Mouse (Mus musculus): ENCODE results near the gene Bag2. TPM values are rescaled to one million over a fixed set of nuclear protein-coding genes. Genes with fewer than 3 reads are reported as not detected.
"Not testable (repeated sequence)": the region's sequence is repeated elsewhere in the genome, so short reads cannot be mapped to it uniquely, and the experiment has no call there.

Bag2 gene
- total RNA-seq, 1 experiment = 14.8 TPM

GRCm38 (mm10) chr1:33745901-33746300, 11.7 kb downstream of the Bag2 start:
- in situ Hi-C loops (cut with MboI; ENCODE audit: low sequenced_read_pairs in 2 of 2, unreplicated experiment in 2 of 2) = no loop called here
- Histone ChIP-seq H3K27ac (ENCODE audit: insufficient read depth, low read depth, low read length, poor library complexity, severe bottlenecking) (no peak overlapping the region), H3K4me3 (ENCODE audit: insufficient read depth in 1 of 2, low read depth in 1 of 2, low read length in 2 of 2, poor library complexity in 1 of 2, severe bottlenecking in 1 of 2) (no peak overlapping the region), H3K9me3 (ENCODE audit: control insufficient read depth, insufficient read depth, low read depth, low read length) (no peaks in the 10 kb centered on the region), H3K36me3 (ENCODE audit: control insufficient read depth, insufficient read depth, low read length, poor library complexity, severe bottlenecking) (no peaks in the 10 kb centered on the region), H3K4me1 (ENCODE audit: control insufficient read depth in 2 of 2, insufficient read depth in 2 of 2, low read length in 2 of 2, poor library complexity in 1 of 2) (peaks cover 0 to 14% of the 10 kb centered on the region in 2 experiments; a peak in 1 of 4 replicates), H3K9ac (ENCODE audit: insufficient read depth, low read depth, low read length, poor library complexity, severe bottlenecking) (no peak overlapping the region)
- TF ChIP-seq ZC3H11A (IDR thresholded peaks at IDR 0.05; ENCODE audit: borderline replicate concordance, low read depth, low read length) (no peak), HCFC1 (IDR thresholded peaks at IDR 0.05; ENCODE audit: borderline replicate concordance, insufficient read depth, low read length) (no peak), MAFK (IDR thresholded peaks at IDR 0.05; ENCODE audit: insufficient read depth, low read depth, low read length) (no peak), CHD2 (IDR thresholded peaks at IDR 0.05; ENCODE audit: low read depth, low read length) (no peak), ZNF384 (IDR thresholded peaks at IDR 0.05; ENCODE audit: low read depth, low read length) (no peak)
- no peak for DNase-seq (ENCODE audit: low read depth, low spot score)

GRCm38 (mm10) chr1:33744815-33745214, 12.8 kb downstream of the Bag2 start:
- H3K9ac ChIP-seq (ENCODE audit: insufficient read depth, low read depth, low read length, poor library complexity, severe bottlenecking); H3K27ac ChIP-seq (ENCODE audit: insufficient read depth, low read depth, low read length, poor library complexity, severe bottlenecking); DNase-seq (ENCODE audit: low read depth, low spot score); H3K4me3 ChIP-seq (ENCODE audit: insufficient read depth in 1 of 2, low read depth in 1 of 2, low read length in 2 of 2, poor library complexity in 1 of 2, severe bottlenecking in 1 of 2); in situ Hi-C loops (cut with MboI; ENCODE audit: low sequenced_read_pairs in 2 of 2, unreplicated experiment in 2 of 2); H3K9me3 ChIP-seq (ENCODE audit: control insufficient read depth, insufficient read depth, low read depth, low read length); H3K36me3 ChIP-seq (ENCODE audit: control insufficient read depth, insufficient read depth, low read length, poor library complexity, severe bottlenecking): not testable (repeated sequence)
- H3K4me1 ChIP-seq (ENCODE audit: control insufficient read depth in 2 of 2, insufficient read depth in 2 of 2, low read length in 2 of 2, poor library complexity in 1 of 2) = peaks cover 0 to 14% of the 10 kb centered on the region in 2 experiments; a peak in 1 of 4 replicates
- peak; percentile 76 for TF ChIP-seq ZNF384 (IDR thresholded peaks at IDR 0.05; ENCODE audit: low read depth, low read length)

- Histone ChIP-seq H3K9ac (ENCODE audit: insufficient read depth, low read depth, low read length, poor library complexity, severe bottlenecking) (no peak overlapping the region), H3K27ac (ENCODE audit: insufficient read depth, low read depth, low read length, poor library complexity, severe bottlenecking) (no peak overlapping the region), H3K36me3 (ENCODE audit: control insufficient read depth, insufficient read depth, low read length, poor library complexity, severe bottlenecking) (peaks cover 21% of the 10 kb centered on the region), H3K4me1 (ENCODE audit: control insufficient read depth in 2 of 2, insufficient read depth in 2 of 2, low read length in 2 of 2, poor library complexity in 1 of 2) (peaks cover 0 to 16% of the 10 kb centered on the region in 2 experiments; a peak in 1 of 4 replicates), H3K4me3 (ENCODE audit: insufficient read depth in 1 of 2, low read depth in 1 of 2, low read length in 2 of 2, poor library complexity in 1 of 2, severe bottlenecking in 1 of 2) (no peak overlapping the region), H3K9me3 (ENCODE audit: control insufficient read depth, insufficient read depth, low read depth, low read length) (no peaks in the 10 kb centered on the region)
- in situ Hi-C loops (cut with MboI; ENCODE audit: low sequenced_read_pairs in 2 of 2, unreplicated experiment in 2 of 2) = no loop called here
- TF ChIP-seq ZNF384 (IDR thresholded peaks at IDR 0.05; ENCODE audit: low read depth, low read length) = no peak
- peak; percentile 39; the same call in 1 of the 2 replicates for TF ChIP-seq ZC3H11A (IDR thresholded peaks at IDR 0.05; ENCODE audit: borderline replicate concordance, low read depth, low read length)
- DNase-seq (ENCODE audit: low read depth, low spot score) = peak; percentile 56
Measured at GRCm38 (mm10) chr1:33742903-33743302, 14.7 kb downstream of the Bag2 start.

- DNase-seq (ENCODE audit: low read depth, low spot score) = peak; percentile 81
- Histone ChIP-seq H3K9ac (ENCODE audit: insufficient read depth, low read depth, low read length, poor library complexity, severe bottlenecking) (no peak overlapping the region), H3K9me3 (ENCODE audit: control insufficient read depth, insufficient read depth, low read depth, low read length) (no peaks in the 10 kb centered on the region), H3K36me3 (ENCODE audit: control insufficient read depth, insufficient read depth, low read length, poor library complexity, severe bottlenecking) (peaks cover 36% of the 10 kb centered on the region), H3K4me3 (ENCODE audit: insufficient read depth in 1 of 2, low read depth in 1 of 2, low read length in 2 of 2, poor library complexity in 1 of 2, severe bottlenecking in 1 of 2) (no peak overlapping the region), H3K4me1 (ENCODE audit: control insufficient read depth in 2 of 2, insufficient read depth in 2 of 2, low read length in 2 of 2, poor library complexity in 1 of 2) (peaks cover 0 to 13% of the 10 kb centered on the region in 2 experiments; a peak in 1 of 4 replicates), H3K27ac (ENCODE audit: insufficient read depth, low read depth, low read length, poor library complexity, severe bottlenecking) (no peak overlapping the region)
- TF ChIP-seq ZC3H11A (IDR thresholded peaks at IDR 0.05; ENCODE audit: borderline replicate concordance, low read depth, low read length) (peak; percentile 70; the same call in 1 of the 2 replicates), CHD2 (IDR thresholded peaks at IDR 0.05; ENCODE audit: low read depth, low read length) (no peak), ZNF384 (IDR thresholded peaks at IDR 0.05; ENCODE audit: low read depth, low read length) (no peak), MAFK (IDR thresholded peaks at IDR 0.05; ENCODE audit: insufficient read depth, low read depth, low read length) (no peak)
- in situ Hi-C loops (cut with MboI; ENCODE audit: low sequenced_read_pairs in 2 of 2, unreplicated experiment in 2 of 2) = no loop called here
Measured at GRCm38 (mm10) chr1:33739302-33739701, 18.3 kb downstream of the Bag2 start.

GRCm38 (mm10) chr1:33738681-33739278, 18.8 kb downstream of the Bag2 start:
- H3K9ac ChIP-seq (ENCODE audit: insufficient read depth, low read depth, low read length, poor library complexity, severe bottlenecking) = no peak overlapping the region
- H3K27ac ChIP-seq (ENCODE audit: insufficient read depth, low read depth, low read length, poor library complexity, severe bottlenecking) = no peak overlapping the region
- H3K4me3 ChIP-seq (ENCODE audit: insufficient read depth in 1 of 2, low read depth in 1 of 2, low read length in 2 of 2, poor library complexity in 1 of 2, severe bottlenecking in 1 of 2) = no peak overlapping the region
- TF ChIP-seq ZNF384 (IDR thresholded peaks at IDR 0.05; ENCODE audit: low read depth, low read length) (no peak), CHD2 (IDR thresholded peaks at IDR 0.05; ENCODE audit: low read depth, low read length) (no peak), MAFK (IDR thresholded peaks at IDR 0.05; ENCODE audit: insufficient read depth, low read depth, low read length) (no peak), HCFC1 (IDR thresholded peaks at IDR 0.05; ENCODE audit: borderline replicate concordance, insufficient read depth, low read length) (no peak), ZC3H11A (IDR thresholded peaks at IDR 0.05; ENCODE audit: borderline replicate concordance, low read depth, low read length) (no peak)
- peaks cover 0 to 9% of the 10 kb centered on the region in 2 experiments; a peak in 1 of 4 replicates for H3K4me1 ChIP-seq (ENCODE audit: control insufficient read depth in 2 of 2, insufficient read depth in 2 of 2, low read length in 2 of 2, poor library complexity in 1 of 2)
- no peak for DNase-seq (ENCODE audit: low read depth, low spot score)
- H3K36me3 ChIP-seq (ENCODE audit: control insufficient read depth, insufficient read depth, low read length, poor library complexity, severe bottlenecking) = peaks cover 39% of the 10 kb centered on the region
- no peaks in the 10 kb centered on the region for H3K9me3 ChIP-seq (ENCODE audit: control insufficient read depth, insufficient read depth, low read depth, low read length)
- in situ Hi-C loops (cut with MboI; ENCODE audit: low sequenced_read_pairs in 2 of 2, unreplicated experiment in 2 of 2) = no loop called here
